Mouse (Mus musculus): ENCODE measurements around the gene Sucla2. TPM values are rescaled to one million over a fixed set of nuclear protein-coding genes. Genes with fewer than 3 reads are reported as not detected.
"Not testable (repeated sequence)": the region's sequence is repeated elsewhere in the genome, so short reads cannot be mapped to it uniquely, and the experiment has no call there.

Sucla2 gene
- polyA plus RNA-seq, 1 experiment from 2014 or later = 116 TPM

GRCm38 (mm10) chr14:73571143-73571542 is 46.0 kb downstream of the Sucla2 start:
- Histone ChIP-seq H3K27me3 (no peaks in the 10 kb centered on the region), H3K9ac (no peak overlapping the region), H3K9me3 (no peaks in the 10 kb centered on the region), H3K4me2 (no peak overlapping the region), H3K27ac (no peak overlapping the region), H3K4me1 (no peaks in the 10 kb centered on the region), H3K4me3 (no peak overlapping the region), H3K36me3 (peaks cover 15% of the 10 kb centered on the region)
- 86% methylated on average over 4 of the region's 4 CpGs for WGBS
- no peak for ATAC-seq (ENCODE audit: borderline replicate concordance, extremely low read depth, low FRiP score, low TSS enrichment)

- no peak overlapping the region for H3K9ac ChIP-seq
- WGBS = 92% methylated on average over 5 of the region's 5 CpGs
- ATAC-seq (ENCODE audit: borderline replicate concordance, extremely low read depth, low FRiP score, low TSS enrichment) = no peak
- H3K4me1 ChIP-seq = no peaks in the 10 kb centered on the region
- H3K27ac ChIP-seq = no peak overlapping the region
- H3K4me2 ChIP-seq = no peak overlapping the region
- no peaks in the 10 kb centered on the region for H3K27me3 ChIP-seq
- no peak overlapping the region for H3K4me3 ChIP-seq
- H3K36me3 ChIP-seq = peaks cover 13% of the 10 kb centered on the region
- no peaks in the 10 kb centered on the region for H3K9me3 ChIP-seq
These were observed 48.9 kb downstream of the Sucla2 start for GRCm38 (mm10) chr14:73574053-73574452.

- H3K4me2 ChIP-seq = no peak overlapping the region
- H3K9me3 ChIP-seq = no peaks in the 10 kb centered on the region
- no peak overlapping the region for H3K9ac ChIP-seq
- no peak overlapping the region for H3K4me3 ChIP-seq
- H3K36me3 ChIP-seq = peaks cover 12% of the 10 kb centered on the region
- no peaks in the 10 kb centered on the region for H3K27me3 ChIP-seq
- no peak for ATAC-seq (ENCODE audit: borderline replicate concordance, extremely low read depth, low FRiP score, low TSS enrichment)
- H3K4me1 ChIP-seq = no peaks in the 10 kb centered on the region
- H3K27ac ChIP-seq = no peak overlapping the region
These were observed 51.2 kb downstream of the Sucla2 start for GRCm38 (mm10) chr14:73576336-73576735.

GRCm38 (mm10) chr14:73588080-73588479 is 63.0 kb downstream of the Sucla2 start:
- Histone ChIP-seq H3K27me3 (no peaks in the 10 kb centered on the region), H3K27ac (no peak overlapping the region), H3K36me3 (peaks cover 15% of the 10 kb centered on the region), H3K9me3 (no peaks in the 10 kb centered on the region), H3K4me2 (no peak overlapping the region), H3K9ac (no peak overlapping the region), H3K4me1 (no peaks in the 10 kb centered on the region), H3K4me3 (no peak overlapping the region)
- no peak for ATAC-seq (ENCODE audit: borderline replicate concordance, extremely low read depth, low FRiP score, low TSS enrichment)
- WGBS = 71% methylated on average over 1 of the region's 1 CpGs

- Histone ChIP-seq H3K9ac (no peak overlapping the region), H3K4me2 (no peak overlapping the region), H3K27ac (no peak overlapping the region), H3K4me1 (no peaks in the 10 kb centered on the region), H3K36me3 (peaks cover 26% of the 10 kb centered on the region), H3K9me3 (no peaks in the 10 kb centered on the region), H3K4me3 (no peak overlapping the region), H3K27me3 (no peaks in the 10 kb centered on the region)
- ATAC-seq (ENCODE audit: borderline replicate concordance, extremely low read depth, low FRiP score, low TSS enrichment) = no peak
- WGBS = 73% methylated on average over 1 of the region's 1 CpGs
These were observed 67.0 kb downstream of the Sucla2 start for GRCm38 (mm10) chr14:73592166-73592565.

- Histone ChIP-seq H3K36me3 (peaks cover 38% of the 10 kb centered on the region), H3K4me1 (no peaks in the 10 kb centered on the region), H3K27me3 (no peaks in the 10 kb centered on the region), H3K9me3 (no peaks in the 10 kb centered on the region), H3K4me3 (no peak overlapping the region), H3K9ac (no peak overlapping the region), H3K27ac (no peak overlapping the region), H3K4me2 (no peak overlapping the region)
- no peak for ATAC-seq (ENCODE audit: borderline replicate concordance, extremely low read depth, low FRiP score, low TSS enrichment)
- 62% methylated on average over 8 of the region's 8 CpGs for WGBS
These were observed 74.6 kb downstream of the Sucla2 start for GRCm38 (mm10) chr14:73599720-73600119.

GRCm38 (mm10) chr14:73607732-73608131 is 82.6 kb downstream of the Sucla2 start:
- H3K36me3 ChIP-seq = peaks cover 8% of the 10 kb centered on the region
- H3K4me2 ChIP-seq = no peak overlapping the region
- WGBS = 16% methylated on average over 4 of the region's 4 CpGs
- no peak overlapping the region for H3K27ac ChIP-seq
- H3K9me3 ChIP-seq = no peaks in the 10 kb centered on the region
- H3K4me1 ChIP-seq = no peaks in the 10 kb centered on the region
- peak; percentile 88; the same call in 1 of the 2 replicates for ATAC-seq (ENCODE audit: borderline replicate concordance, extremely low read depth, low FRiP score, low TSS enrichment)
- no peaks in the 10 kb centered on the region for H3K27me3 ChIP-seq
- H3K4me3 ChIP-seq = no peak overlapping the region
- no peak overlapping the region for H3K9ac ChIP-seq

- no peak overlapping the region for H3K4me3 ChIP-seq
- no peak overlapping the region for H3K4me2 ChIP-seq
- no peaks in the 10 kb centered on the region for H3K27me3 ChIP-seq
- ATAC-seq (ENCODE audit: borderline replicate concordance, extremely low read depth, low FRiP score, low TSS enrichment) = no peak
- no peaks in the 10 kb centered on the region for H3K4me1 ChIP-seq
- 8% methylated on average over 11 of the region's 11 CpGs for WGBS
- no peak overlapping the region for H3K9ac ChIP-seq
- H3K27ac ChIP-seq = no peak overlapping the region
- no peaks in the 10 kb centered on the region for H3K9me3 ChIP-seq
- H3K36me3 ChIP-seq = peaks cover 1% of the 10 kb centered on the region
These were observed 83.8 kb downstream of the Sucla2 start for GRCm38 (mm10) chr14:73608668-73609481.

- not testable (repeated sequence) for H3K9ac ChIP-seq; H3K4me2 ChIP-seq; H3K36me3 ChIP-seq; H3K27ac ChIP-seq; H3K27me3 ChIP-seq; H3K4me1 ChIP-seq; ATAC-seq (ENCODE audit: borderline replicate concordance, extremely low read depth, low FRiP score, low TSS enrichment); H3K9me3 ChIP-seq; H3K4me3 ChIP-seq
- WGBS = 45% methylated on average over 1 of the region's 1 CpGs
These were observed 89.8 kb downstream of the Sucla2 start for GRCm38 (mm10) chr14:73614961-73615360.

GRCm38 (mm10) chr14:73620880-73621279 is 95.8 kb downstream of the Sucla2 start:
- H3K27me3 ChIP-seq = no peaks in the 10 kb centered on the region
- no peak overlapping the region for H3K4me2 ChIP-seq
- H3K9me3 ChIP-seq = no peaks in the 10 kb centered on the region; the same call in 1 of the 2 replicates
- no peak overlapping the region for H3K4me3 ChIP-seq
- H3K4me1 ChIP-seq = no peaks in the 10 kb centered on the region
- peak; percentile 75; the same call in 1 of the 2 replicates for ATAC-seq (ENCODE audit: borderline replicate concordance, extremely low read depth, low FRiP score, low TSS enrichment)
- no peak overlapping the region for H3K27ac ChIP-seq
- no peak overlapping the region for H3K9ac ChIP-seq
- H3K36me3 ChIP-seq = no peaks in the 10 kb centered on the region
- WGBS = 59% methylated on average over 3 of the region's 3 CpGs

GRCm38 (mm10) chr14:73622988-73623387 is 97.9 kb downstream of the Sucla2 start:
- Histone ChIP-seq H3K9ac (no peak overlapping the region), H3K4me2 (no peak overlapping the region), H3K36me3 (no peaks in the 10 kb centered on the region), H3K27me3 (no peaks in the 10 kb centered on the region), H3K4me3 (no peak overlapping the region), H3K9me3 (no peaks in the 10 kb centered on the region; the same call in 1 of the 2 replicates), H3K4me1 (no peaks in the 10 kb centered on the region), H3K27ac (no peak overlapping the region)
- ATAC-seq (ENCODE audit: borderline replicate concordance, extremely low read depth, low FRiP score, low TSS enrichment) = no peak
- 77% methylated on average over 1 of the region's 1 CpGs for WGBS

- Histone ChIP-seq H3K4me3 (no peak overlapping the region), H3K27me3 (no peaks in the 10 kb centered on the region), H3K9me3 (no peaks in the 10 kb centered on the region), H3K36me3 (no peaks in the 10 kb centered on the region), H3K27ac (no peak overlapping the region), H3K4me1 (no peaks in the 10 kb centered on the region), H3K9ac (no peak overlapping the region), H3K4me2 (no peak overlapping the region)
- ATAC-seq (ENCODE audit: borderline replicate concordance, extremely low read depth, low FRiP score, low TSS enrichment) = no peak
- WGBS = 47% methylated on average over 3 of the region's 3 CpGs
These were observed 100.3 kb downstream of the Sucla2 start for GRCm38 (mm10) chr14:73625469-73625868.
